Mouse (Mus musculus) retina, embryonic 14.5 days (tissue): ENCODE data around the gene Glod4.
"Not testable (repeated sequence)": the region's sequence is repeated elsewhere in the genome, so short reads cannot be mapped to it uniquely, and the experiment has no call there.

Experiments used
- DNase-seq: peaks from one replicate; pipeline ENCODE4 v3.0.0-alpha.2; 2015; ENCODE audit warnings: low spot score

Glod4 gene

DNA sequence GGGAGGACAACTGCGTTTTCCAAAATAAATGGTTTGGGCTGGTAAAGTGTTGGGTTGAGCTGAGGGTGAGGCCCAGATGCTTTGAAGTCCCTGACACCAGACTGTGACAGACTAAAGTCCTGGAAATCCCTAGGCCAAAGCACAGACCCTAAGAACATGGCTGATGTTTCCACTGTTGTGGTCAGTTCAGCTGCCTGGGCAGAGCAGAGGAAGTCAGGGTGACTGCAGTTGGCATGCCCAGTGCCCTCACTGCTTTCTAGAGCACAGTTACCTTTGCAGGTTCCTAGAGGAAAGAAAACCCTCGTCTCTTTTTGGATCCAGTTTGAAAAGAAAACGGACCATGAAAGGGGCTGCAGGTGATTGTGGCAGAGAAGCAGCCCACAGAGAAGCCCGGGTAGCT is 13.9 kb upstream of the Glod4 start:
- no peak for DNase-seq

DNA sequence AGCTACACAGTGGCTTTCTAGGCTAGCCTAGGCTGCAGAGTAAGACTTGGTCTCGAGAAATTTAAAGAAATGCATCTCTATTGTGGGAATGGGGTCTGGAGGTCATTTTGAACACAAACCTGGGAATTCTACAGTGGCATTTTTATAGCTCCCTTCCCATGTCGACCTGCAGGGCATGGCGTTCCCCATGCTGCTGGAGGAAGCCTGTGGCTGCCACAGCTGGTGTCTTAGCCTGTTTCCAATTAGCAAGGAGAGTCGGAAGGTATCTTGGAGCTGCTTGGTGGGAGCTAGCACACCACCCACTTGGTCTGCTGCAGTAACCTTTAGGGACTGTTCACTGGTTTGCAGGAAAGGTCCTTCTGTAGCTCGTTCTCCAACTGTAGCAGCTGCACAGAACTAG is 12.6 kb upstream of the Glod4 start:
- DNase-seq = no peak

DNA sequence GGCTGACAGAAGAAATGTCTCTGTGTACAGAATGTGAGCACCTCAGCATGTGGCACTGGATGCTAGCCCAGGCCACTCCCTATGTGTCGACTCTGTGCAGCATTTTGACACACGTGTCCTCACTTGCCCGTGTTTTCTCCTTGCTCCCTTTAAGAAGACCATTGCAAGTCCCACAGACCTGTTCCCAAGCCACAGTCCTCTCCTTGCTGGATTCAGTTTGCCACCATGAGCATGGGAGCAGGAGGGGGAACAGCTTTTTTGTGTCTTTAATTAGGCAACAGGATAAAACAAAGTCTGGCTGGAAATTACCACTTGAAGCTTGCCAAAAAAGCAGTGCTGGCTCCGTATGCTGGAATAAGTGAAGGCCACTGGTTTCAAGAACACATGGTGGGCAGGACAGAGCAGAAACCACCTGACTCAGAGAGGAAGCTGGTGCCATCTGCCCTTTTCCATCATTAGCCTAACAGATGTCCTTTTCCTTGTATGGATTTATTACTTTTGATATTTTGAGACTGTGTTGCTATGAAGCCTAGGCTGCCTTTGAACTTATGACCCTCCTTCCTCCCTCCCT is 12.0 kb upstream of the Glod4 start:
- no peak for DNase-seq

DNA sequence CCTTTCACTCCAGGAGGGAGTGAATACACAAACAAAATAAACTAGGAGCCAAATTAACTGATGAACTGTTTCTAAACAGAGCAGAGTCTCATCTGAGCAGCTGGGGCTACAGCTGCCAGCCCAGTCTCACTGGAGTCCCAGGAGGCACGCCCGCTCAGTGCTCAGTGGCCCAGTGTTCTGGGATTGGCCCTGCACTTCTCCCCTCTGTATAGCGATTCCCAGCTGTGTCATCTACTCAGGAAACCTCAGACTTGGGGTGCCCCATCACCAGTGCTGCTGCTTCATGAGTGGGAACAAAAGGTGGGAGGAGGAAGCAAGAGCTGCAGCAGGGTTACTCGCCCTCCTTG is 10.4 kb upstream of the Glod4 start:
- no peak for DNase-seq

DNA sequence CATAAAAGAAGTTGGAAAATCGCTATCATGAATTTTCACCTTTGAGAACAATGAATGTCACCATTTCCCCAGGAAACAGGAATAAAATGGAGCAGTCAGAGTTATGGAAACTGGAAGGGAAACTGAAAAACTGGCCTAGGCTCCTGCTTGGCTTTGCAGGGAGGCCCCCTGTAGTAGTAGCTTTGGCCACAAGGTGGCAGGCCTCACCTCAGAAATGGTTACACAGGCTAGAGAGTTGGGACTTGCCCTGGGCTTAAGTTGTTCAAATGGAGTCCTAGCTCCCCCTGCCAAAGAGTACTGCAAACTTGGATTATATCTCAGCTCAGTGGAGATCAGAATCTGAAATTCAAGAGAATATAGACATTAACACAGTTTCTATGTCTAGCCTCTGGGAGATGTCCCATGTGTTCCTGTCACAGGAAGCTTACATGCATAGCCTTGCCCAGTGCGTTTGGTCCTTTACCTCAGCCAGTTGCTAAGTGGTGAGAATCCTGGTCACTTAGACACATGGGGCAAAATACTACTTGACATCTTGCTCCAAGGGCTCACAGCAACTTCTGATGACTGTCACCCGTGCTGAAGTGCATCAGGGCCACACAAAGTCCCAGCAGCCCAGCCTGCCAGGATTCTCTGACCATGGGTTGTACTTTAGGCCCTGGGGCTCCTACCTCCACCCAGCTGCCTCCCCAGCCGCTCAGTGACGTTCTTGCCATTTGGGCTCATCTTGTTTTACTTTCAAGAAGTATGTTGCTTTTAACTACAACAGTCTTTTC is 9.8 kb upstream of the Glod4 start:
- peak; percentile 83 for DNase-seq

DNA sequence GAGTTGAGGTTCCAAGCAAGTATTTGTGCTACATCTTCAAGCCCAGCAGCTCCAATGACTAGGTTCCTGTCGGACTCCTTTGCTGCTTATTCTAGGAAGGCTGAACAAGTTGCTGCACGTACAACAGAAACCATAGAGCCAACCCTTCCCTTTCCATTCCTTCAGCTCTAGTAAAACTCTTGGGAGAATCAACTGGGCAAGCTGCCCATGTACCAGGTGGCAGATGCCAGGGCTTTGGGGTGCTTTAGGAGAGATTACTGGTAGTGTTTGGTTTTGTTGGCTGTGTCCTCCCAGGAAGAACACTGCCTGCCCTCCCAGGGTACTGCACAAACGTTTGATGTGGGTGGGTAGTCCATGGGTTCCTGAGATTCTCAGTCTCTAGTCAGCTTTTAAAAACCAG is 8.5 kb upstream of the Glod4 start:
- no peak for DNase-seq

DNA sequence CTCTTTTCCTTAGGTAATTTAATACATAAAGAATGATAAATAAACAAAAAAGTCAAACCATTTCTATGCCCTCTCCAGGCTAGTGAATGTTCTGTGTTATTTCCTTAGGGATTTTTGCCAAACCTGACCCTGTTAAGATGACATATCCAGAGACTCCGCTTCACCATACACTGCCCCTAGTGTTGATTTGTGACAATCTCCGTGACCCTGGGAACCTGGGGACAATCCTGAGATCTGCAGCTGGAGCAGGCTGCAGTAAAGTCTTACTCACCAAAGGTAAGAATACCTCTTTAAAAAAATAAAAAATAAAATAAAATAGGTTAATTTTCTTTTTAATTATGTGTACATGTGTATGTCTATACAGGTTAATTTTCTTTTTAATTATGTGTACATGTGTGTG is 3.7 kb upstream of the Glod4 start:
- DNase-seq = peak; percentile 49

DNA sequence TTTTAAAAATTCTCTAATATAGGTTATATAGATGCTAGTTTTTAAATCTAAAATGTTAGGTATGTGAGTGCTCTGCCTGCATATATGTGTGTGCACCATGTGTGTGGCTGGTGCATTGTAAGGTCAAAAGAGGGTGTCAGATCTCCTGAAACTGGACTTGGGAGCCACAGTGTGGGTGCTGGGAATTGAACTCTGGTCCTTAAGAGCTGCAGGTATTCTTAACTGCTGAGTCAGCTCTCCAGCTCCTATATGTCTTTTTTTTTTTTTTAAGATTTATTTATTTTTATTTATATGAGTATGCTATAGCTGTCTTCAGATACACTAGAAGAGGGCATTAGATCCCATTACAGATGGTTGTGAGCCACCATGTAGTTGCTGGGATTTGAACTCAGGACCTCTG is 2.9 kb upstream of the Glod4 start:
- DNase-seq = no peak

DNA sequence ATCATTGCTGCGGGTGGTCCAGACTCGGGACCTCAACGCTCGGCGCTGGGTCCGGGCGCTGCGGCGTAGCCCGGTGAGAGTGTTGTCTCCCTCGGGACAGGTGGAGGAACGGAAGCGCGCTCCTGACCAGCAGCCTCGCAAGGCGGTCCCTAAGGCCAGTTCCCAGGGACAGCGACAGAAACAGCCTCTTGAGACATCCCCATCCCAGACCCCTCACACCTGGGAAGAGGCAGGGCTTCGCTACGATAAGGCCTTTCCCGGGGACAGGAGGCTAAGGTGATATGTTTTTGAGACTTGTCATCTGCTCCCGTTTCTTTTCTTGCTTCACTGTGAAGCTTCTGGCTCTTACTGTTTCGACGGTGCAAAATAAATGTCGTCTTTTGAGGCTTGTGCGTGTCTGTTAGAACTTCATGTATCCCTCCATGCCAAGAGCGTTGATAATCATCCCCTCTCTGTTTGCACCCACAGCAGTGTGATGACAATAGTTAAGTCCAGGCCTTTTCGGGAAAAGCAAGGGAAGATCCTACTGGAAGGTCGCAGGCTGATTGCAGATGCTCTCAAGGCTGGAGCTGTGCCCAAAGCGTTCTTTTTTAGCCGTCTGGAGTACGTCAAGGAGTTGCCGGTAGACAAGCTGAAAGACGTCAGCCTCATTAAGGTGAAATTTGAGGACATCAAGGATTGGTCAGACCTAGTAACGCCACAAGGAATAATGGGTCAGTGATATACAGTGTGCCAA is 454 bp upstream of the Glod4 start:
- DNase-seq = no peak

DNA sequence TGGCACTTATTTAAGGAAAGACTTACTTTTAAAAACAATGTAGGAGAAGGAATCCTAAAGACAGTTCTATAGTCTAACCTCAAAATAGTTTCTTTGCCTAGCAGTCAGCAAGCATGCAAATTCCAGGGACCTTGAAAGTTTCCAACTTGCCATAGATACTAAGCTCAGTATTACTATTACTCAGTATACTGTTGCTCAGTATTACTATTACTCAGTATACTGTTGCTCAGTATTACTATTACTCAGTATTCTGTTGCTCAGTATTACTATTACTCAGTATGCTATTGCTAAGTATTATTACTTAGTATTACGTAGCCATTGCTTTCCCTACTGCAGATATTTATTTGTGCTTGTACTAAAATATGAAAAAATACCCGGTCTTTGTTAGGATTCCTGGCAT is 3.8 kb downstream of the Glod4 start:
- no peak for DNase-seq

DNA sequence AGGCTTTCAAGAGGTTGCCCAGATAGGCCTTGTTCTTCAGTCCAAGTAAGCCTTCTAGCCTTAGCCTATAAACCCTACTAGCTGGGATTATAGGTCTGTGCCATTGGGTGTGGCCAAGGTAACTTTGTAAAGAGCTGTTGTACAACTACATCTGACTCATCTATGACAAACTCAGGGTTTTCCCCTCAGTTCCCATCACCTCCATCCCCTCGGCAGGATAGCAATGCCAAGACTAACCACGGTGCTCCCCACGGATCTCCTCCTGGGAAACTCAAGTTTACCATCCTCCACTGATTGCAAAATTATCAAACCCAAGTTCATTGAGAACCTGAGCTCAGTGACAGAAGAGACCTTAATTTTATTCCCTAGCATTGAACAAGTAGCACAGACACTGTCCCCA is 7.4 kb downstream of the Glod4 start:
- DNase-seq = no peak

DNA sequence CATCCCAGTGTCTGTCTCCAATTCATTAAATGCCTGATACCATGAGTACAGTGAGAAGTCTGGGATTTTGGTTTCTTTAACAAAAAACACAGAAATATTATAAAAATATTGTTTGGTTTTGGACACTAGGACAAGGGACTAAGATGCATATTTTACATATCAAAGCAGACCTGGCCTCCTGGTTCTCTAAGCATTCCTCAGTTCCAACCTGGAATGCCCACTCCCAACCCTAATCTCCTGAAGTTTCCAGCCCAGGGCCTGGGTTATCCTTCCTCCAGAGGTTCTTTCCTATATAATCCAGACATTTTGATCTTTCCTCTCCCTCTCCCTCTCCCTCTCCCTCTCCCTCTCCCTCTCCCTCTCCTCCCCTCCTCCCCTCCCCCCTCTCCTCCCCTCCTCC is 18.5 kb downstream of the Glod4 start:
- no peak for DNase-seq

DNA sequence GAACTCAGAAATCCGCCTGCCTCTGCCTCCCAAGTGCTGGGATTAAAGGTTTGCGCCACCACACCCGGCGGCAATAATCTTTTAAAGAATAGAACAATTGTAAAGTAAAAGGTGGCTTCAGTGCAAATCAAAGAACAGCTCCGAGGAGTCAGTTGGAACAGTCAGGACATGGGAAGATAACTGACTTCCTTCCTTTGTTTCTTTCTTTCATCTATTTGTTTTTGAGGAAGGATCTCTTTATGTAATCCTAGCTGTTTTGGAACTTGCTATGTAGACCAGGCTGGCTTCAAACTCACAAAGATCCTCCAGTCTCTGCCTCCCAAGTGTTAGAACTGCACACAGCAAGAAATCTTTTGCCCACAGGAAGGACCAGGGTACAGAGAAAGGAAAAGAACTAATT is 18.9 kb downstream of the Glod4 start:
- DNase-seq = no peak

DNA sequence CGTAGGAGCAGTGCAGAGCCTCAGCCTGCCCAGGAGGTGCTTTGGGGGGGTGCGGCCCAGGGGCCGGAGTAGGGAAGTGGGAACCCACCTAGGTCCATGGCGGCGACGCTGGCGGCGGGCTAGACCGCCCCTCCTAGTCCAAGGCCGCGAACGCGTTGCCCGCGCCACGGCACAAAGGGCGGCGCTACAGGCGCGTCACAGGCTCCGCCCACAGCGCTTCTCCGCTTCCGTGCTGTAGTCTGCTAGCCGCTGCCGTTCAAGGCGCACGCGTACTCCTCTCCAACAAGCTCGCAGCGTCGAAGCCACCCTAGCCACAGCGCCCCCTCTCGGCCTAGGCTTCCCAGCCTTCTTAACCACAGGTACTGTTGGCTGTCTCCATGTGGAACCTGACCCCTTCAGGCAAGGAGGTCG is 26.1 kb downstream of the Glod4 start, which contains the start of the genes Dbil5 and Gemin4:
TSS of gene Dbil5 (plus strand) at position 219 of the 411 bp plus-strand sequence.
TSS of gene Gemin4 (minus strand) at position 275 of the 411 bp plus-strand sequence.
- peak; percentile 100 for DNase-seq

DNA sequence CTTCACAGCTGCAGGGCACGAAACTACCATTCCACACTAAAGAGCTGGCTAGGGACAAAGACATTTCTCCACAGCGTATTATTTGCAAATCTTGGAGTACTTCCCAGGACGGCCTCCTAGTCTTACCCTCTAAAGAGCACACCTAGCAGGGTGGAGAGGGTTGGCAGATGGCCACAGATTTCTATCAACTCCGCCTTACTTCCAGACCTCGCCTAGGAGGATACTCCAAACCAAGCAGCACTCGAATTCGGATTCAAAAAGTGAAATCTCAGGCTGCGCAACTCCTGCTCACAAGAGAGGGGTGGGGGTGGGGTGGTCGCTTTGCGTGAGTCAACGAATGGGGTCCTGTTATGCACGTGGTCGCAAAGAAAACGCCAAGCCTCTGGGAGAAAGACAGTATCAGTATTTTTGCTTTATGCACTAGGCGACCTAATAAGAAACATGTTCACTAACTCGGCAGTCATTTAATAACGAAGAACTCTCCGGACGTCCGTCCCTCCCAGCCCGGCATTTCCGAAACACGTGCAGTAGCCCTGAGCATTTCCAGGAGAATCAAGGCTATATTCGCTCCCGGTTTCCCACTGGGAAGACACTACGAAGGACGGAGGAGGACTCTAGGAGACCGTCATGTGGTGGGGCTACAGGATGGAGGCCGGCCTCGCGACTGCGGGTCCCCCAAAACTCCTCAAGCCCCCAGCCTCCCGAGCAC is 26.7 kb downstream of the Glod4 start:
- no peak for DNase-seq

DNA sequence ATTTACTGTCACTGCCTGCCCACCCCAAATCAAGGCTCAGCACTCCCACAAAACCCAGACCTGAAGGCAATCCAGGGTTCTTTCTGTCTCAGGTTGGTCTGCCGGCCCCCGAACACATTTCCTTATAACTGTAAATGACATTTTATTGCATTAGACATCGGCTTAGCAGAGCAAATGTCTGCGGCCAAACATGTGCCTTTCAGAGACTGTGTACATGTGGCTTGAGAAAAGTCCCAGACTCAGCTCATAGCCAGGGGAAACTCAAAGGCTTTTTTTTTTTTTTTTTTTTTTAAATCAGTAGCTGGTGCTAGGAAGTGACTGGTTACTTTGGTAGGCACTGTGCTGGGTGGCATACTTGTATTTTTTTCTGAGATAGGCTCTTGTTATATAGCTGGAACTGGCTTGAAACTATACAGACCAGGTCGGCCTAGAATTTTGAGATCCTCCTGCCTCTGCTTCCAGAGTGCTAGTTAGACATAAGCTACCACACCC is 27.4 kb downstream of the Glod4 start:
- no peak for DNase-seq

DNA sequence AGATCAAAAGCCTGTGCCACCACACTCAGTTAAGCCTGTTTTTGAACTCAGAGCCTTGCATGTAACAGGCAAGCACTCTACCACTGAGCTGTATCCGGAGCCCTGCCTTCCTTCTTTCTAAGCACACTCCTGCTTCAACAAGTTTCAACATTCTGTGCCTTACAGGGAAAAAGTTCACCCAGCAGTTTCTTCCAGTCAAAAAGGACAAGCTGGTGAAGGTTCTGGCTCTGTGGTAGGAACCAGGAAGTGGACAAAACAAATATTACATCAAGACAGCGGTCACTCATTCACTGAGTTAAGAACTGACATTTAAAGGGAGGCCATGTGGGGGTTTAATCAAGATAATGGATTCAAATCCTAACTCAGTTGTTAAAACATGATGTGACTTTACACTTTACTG is 28.5 kb downstream of the Glod4 start:
- DNase-seq = no peak

DNA sequence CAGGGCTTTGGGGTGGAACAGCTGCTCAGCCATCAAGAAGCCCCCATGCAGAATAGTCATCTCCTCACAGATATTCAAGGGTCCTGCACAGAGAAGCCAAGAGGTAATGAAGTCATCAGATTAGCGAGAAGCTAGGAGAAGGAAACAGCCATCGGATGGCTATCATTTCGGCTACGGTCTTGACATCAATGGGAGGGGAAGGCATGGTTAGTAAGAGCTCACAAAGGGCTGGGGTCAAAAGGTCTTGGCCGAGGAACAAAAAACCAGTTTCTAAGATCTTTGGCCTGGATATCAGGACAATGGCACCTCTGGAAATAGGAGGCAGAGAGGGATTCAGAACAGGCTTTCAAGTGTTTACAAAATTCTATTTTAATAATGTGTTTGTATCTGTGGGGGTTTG is 29.7 kb downstream of the Glod4 start:
- DNase-seq = no peak

DNA sequence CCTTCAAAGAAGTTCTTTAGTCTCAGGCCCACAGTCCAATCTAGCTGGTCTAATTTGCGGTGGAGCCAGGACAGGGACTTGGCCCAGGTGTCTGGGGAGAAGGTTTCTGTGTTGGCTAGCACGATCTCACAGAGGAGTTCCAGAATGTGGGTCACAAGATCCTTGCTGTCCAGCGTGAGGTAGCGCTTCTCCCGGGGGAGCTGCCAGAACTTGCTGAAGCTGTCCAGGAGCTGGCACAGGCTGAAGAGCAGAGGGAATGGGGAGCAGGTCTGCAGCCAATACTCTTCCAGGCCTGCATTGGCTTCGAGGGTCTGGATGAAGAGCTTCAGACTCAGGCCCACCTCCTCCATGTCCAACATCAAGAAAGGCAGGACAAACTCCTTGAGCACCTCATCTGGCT is 31.9 kb downstream of the Glod4 start:
- DNase-seq = not testable (repeated sequence)

DNA sequence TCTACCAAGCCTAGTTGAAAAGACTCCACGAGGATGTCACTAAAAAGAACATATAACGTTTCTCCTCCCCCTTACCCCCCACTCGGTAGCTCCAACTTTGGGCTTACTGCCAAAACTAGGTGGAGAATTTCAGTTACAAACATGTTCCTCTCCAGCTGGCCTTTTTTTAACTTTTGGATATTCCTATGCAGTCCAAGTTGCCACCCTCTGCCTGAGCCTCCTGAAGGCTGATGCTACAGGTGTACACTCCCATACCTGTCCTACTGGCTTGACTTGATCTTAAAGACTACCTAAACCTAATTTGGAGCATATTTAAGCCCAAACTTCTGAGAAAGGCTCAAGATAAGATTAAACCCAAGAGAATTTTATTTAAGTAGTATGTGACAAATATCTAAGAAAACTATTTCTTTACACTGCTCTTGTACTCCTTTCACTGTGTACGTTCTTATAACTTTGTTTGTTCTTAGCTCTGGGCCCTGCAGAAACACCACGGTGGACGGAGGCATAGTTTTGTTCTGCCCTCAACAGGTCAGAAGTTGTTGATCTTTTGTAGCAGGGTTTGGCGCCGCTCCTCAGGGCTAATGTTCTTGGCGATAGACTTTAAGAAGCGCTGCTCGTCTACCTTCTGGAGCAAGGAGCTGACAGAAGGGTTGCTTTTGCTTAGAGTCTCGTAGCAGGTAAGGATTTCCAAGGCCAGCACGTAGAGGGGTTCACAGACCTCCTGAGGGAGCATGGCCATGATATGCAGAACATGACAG is 33.1 kb downstream of the Glod4 start:
- DNase-seq = no peak

DNA sequence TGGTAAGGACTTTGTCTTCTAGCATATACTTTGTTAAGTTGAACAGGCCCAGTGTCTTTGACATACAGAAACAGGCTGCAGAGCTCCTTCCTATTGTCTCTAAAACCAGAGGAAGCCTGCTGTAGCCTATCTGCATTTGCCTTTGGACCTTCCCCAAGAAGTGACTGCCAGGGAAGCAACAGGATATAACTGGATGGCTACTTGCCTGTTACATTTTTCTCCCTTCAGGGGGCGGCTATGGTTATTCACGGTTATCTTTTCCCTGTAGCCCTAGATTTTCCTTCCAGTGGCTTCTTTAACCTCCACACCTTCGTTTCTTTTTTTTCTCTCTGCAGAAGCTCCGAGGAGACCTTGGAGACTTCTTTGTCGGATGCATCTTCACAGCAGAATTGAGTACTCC is 36.7 kb downstream of the Glod4 start:
- no peak for DNase-seq
